Mouse (Mus musculus): ENCODE measurements at regions not wholly inside any gene's neighbourhood (a gene's known extent, or its start where the extent isn't known, plus 50 kb on each side); places are given as distances from the start of the nearest gene placed in this dataset.

DNA sequence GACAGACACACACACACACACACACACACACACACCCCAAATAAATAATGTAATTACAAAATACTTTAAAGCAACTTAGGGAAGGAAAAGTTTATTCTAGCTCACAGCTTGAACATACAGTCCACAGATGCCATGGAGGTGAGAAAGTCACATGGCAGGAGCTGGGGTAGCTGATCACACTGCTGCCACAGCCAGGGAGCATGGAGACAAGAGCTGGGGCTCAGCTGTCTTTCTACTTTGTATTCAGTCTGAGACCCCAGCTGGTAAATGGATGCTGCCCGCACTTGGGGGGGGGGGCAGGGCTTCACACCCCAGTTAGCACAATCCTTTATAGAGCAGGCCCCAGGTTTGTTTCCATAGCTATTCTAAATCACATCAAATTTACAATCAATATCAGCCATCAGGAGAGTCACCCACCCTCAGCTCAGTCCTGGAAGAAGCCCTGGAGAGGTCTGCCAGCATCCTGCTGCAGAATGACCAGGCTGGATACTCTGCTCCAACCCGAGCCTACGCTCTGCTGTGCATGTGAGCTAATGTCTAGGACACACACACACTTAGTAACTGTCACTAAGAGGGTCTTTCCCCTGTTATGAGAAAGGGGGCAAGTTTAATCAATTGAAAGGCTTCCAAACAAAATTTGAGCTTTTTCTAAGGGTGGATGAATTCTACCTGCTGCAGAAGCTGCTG lies 184.3 kb upstream of the Tle3 start:
- no peak for TF ChIP-seq HCFC1 (IDR thresholded peaks at IDR 0.05; ENCODE audit: borderline replicate concordance, insufficient read depth, low read length)
- TF ChIP-seq CHD2 (IDR thresholded peaks at IDR 0.05; ENCODE audit: low read depth, low read length): no peak

All from ES-E14 (cell line).